Mouse (Mus musculus) G1E (cell line): Measurements from ENCODE around the gene Gmds.

Source experiments
- CTCF ChIP-seq: IDR thresholded peaks from 2 replicates; pipeline ENCODE4 v1.5.1; 2012; ENCODE audit warnings: low read depth, low read length, inconsistent platforms, mixed read lengths
- GATA1 ChIP-seq: IDR thresholded peaks from 2 replicates; pipeline ENCODE4 v1.6.1; 2012; ENCODE audit warnings: borderline replicate concordance, low read length, inconsistent platforms, mixed read lengths
- GATA2 ChIP-seq: IDR thresholded peaks from 2 replicates; pipeline ENCODE4 v1.6.1; 2012; ENCODE audit warnings: low read depth, low read length, inconsistent platforms, borderline replicate concordance
- POLR2AphosphoS5 ChIP-seq: IDR thresholded peaks from 2 replicates; pipeline ENCODE4 v1.6.1; 2012; ENCODE audit warnings: low read depth, low read length, inconsistent platforms; ENCODE audit not compliant: insufficient replicate concordance
- TAL1 ChIP-seq: conservative IDR thresholded peaks from 2 replicates; pipeline ENCODE4 v1.6.1; 2012; ENCODE audit warnings: low read depth, low read length, inconsistent platforms, mixed read lengths

GRCm38 (mm10) chr13:31772882-31773281 is 565.7 kb downstream of the Gmds start:
- TF ChIP-seq GATA1 (no peak), CTCF (no peak), POLR2AphosphoS5 (no peak), GATA2 (no peak), TAL1 (no peak)
